Mouse (Mus musculus) bone marrow macrophage, adult 2 months (primary cell): ENCODE data around the gene Selenow.

Source experiments
- CTCF ChIP-seq: IDR thresholded peaks from 2 replicates; pipeline ENCODE4 v1.5.1; 2012; ENCODE audit warnings: low read depth, mild to moderate bottlenecking, low read length, moderate library complexity
- POLR2A ChIP-seq: IDR thresholded peaks from 2 replicates; pipeline ENCODE4 v1.6.1; 2012; ENCODE audit warnings: mild to moderate bottlenecking, low read depth, low read length, borderline replicate concordance

DNA sequence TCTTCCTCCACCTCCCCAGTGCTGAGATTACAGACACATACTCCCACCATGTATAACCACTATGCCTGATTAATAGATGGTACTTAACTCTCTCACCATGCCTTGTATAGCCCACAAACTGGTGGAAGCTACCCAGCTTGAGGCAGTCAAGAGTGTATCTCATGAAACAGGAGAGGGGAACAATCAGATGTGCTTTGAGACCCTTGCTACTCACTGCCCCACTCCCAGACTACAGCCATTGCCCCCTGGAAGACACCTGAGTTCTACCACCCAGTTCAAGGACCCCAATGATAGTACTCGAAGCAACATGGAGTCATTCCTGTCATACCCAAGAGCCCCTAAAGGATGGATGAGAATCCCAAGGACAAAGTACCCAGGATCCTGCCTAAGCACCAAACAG, 15.6 kb downstream of the Selenow start:
- TF ChIP-seq CTCF (no peak), POLR2A (no peak)
